Mouse (Mus musculus): ENCODE measurements around the gene Gm5737.

GRCm38 (mm10) chr7:120850165-120850564 is 38.0 kb downstream of the Gm5737 start:
- TF ChIP-seq EP300 (IDR thresholded peaks at IDR 0.05) (no peak), CTCF (IDR thresholded peaks at IDR 0.05) (no peak)

Measured in lung, postnatal 0 days (tissue).